Mouse (Mus musculus) cerebellum, adult 2 months (tissue): ENCODE results near the gene Arl15. TPM values are rescaled to one million over a fixed set of nuclear protein-coding genes. Genes with fewer than 3 reads are reported as not detected.

ENCODE experiments used
- DNase-seq, 2 experiments: peaks; one replicate each; pipeline ENCODE4 v3.0.0; 2021
- H3K27ac ChIP-seq: fragments of 200-500 bp; 2 replicates; pipeline ENCODE4 v1.5.1; 2012; ENCODE audit warnings: low read length, control low read depth, inconsistent platforms; ENCODE audit not compliant: insufficient read depth
- H3K27me3 ChIP-seq: fragments of 200-500 bp; 2 replicates; pipeline ENCODE4 v1.6.1; 2012; ENCODE audit warnings: inconsistent platforms, mild to moderate bottlenecking, low read length, moderate library complexity; ENCODE audit not compliant: control insufficient read depth, insufficient read depth
- H3K4me1 ChIP-seq: fragments of 200-500 bp; 2 replicates; pipeline ENCODE4 v1.6.1; 2011; ENCODE audit warnings: low read length; ENCODE audit not compliant: control insufficient read depth, insufficient read depth
- H3K4me3 ChIP-seq: fragments of 200-500 bp; replicated peaks from 2 replicates; pipeline ENCODE3; 2011; ENCODE audit warnings: mild to moderate bottlenecking, low read depth, low read length, control low read depth; ENCODE audit not compliant: insufficient read depth
- CTCF ChIP-seq: fragments of 200-500 bp; IDR thresholded peaks from 2 replicates; pipeline ENCODE4 v1.5.1; 2011; ENCODE audit warnings: low read depth, mild to moderate bottlenecking, control low read depth, low read length, moderate library complexity, borderline replicate concordance; ENCODE audit not compliant: insufficient read depth
- POLR2A ChIP-seq: fragments of 200-500 bp; IDR thresholded peaks from 2 replicates; pipeline ENCODE4 v1.6.1; 2011; ENCODE audit warnings: low read length, control low read depth, borderline replicate concordance; ENCODE audit not compliant: insufficient read depth
- WGBS: fragments of 180-500 bp; shearing (Covaris S2); methylation state at CpG from one replicate; pipeline ENCODE4 v1.1.7; 2018; 5-methylcytosine and 5-hydroxymethylcytosine counted together
- polyA plus RNA-seq: library from polyadenylated mRNA; depleted of rRNA; stranded (reverse); fragments of >200 nt; gene quantifications from 2 replicates; pipeline ENCODE4 v1.2.3, GENCODE M21; 2012

Arl15 gene
- polyA plus RNA-seq, 1 experiment = 10.3 TPM

GRCm38 (mm10) chr13:113897498-113897897 is 103.2 kb downstream of the Arl15 start:
- 97% methylated on average over 3 of the region's 3 CpGs for WGBS
- Histone ChIP-seq H3K27ac (no peak overlapping the region), H3K27me3 (no peaks in the 10 kb centered on the region), H3K4me1 (no peaks in the 10 kb centered on the region), H3K4me3 (no peak overlapping the region)
- no peak for DNase-seq
- no peak for TF ChIP-seq CTCF
- no peak for TF ChIP-seq POLR2A

GRCm38 (mm10) chr13:113897951-113898350 is 103.6 kb downstream of the Arl15 start:
- TF ChIP-seq POLR2A (no peak), CTCF (no peak)
- no peak overlapping the region for H3K4me3 ChIP-seq

GRCm38 (mm10) chr13:113901001-113901545 is 106.8 kb downstream of the Arl15 start:
- DNase-seq = peak in 1 of 2 experiments; percentile 18
- 88% methylated on average over 11 of the region's 11 CpGs for WGBS
- Histone ChIP-seq H3K27me3 (no peaks in the 10 kb centered on the region), H3K27ac (no peak overlapping the region), H3K4me3 (no peak overlapping the region), H3K4me1 (no peaks in the 10 kb centered on the region)
- TF ChIP-seq CTCF (no peak), POLR2A (no peak)

More at GRCm38 (mm10) chr13:113897951-113898350, 103.6 kb downstream of the Arl15 start:
- no peaks in the 10 kb centered on the region for H3K27me3 ChIP-seq
- WGBS = 79% methylated on average over 9 of the region's 9 CpGs
- no peak for DNase-seq
- H3K4me1 ChIP-seq = no peaks in the 10 kb centered on the region
- no peak overlapping the region for H3K27ac ChIP-seq

GRCm38 (mm10) chr13:113903255-113903654 is 109.0 kb downstream of the Arl15 start:
- H3K27me3 ChIP-seq = no peaks in the 10 kb centered on the region
- no peak for DNase-seq
- 90% methylated on average over 6 of the region's 6 CpGs for WGBS
- no peak overlapping the region for H3K4me3 ChIP-seq
- no peaks in the 10 kb centered on the region for H3K4me1 ChIP-seq
- no peak for TF ChIP-seq CTCF
- TF ChIP-seq POLR2A = no peak
- H3K27ac ChIP-seq = no peak overlapping the region

- TF ChIP-seq POLR2A (no peak), CTCF (no peak)
- H3K4me3 ChIP-seq = no peak overlapping the region
- no peaks in the 10 kb centered on the region; the same call in 1 of the 2 replicates for H3K4me1 ChIP-seq
- H3K27me3 ChIP-seq = no peaks in the 10 kb centered on the region
- no peak for DNase-seq
- no peak overlapping the region for H3K27ac ChIP-seq
- 65% methylated on average over 11 of the region's 11 CpGs for WGBS
Observed at GRCm38 (mm10) chr13:113911986-113912519, 117.7 kb downstream of the Arl15 start.

GRCm38 (mm10) chr13:113914551-113914971 is 120.3 kb downstream of the Arl15 start:
- TF ChIP-seq POLR2A = no peak
- no peak for TF ChIP-seq CTCF
- no peak for DNase-seq
- H3K4me3 ChIP-seq = no peak overlapping the region
- peaks cover 8% of the 10 kb centered on the region for H3K4me1 ChIP-seq
- 82% methylated on average over 9 of the region's 9 CpGs for WGBS
- no peaks in the 10 kb centered on the region for H3K27me3 ChIP-seq
- no peak overlapping the region for H3K27ac ChIP-seq

GRCm38 (mm10) chr13:113915700-113916099 is 121.4 kb downstream of the Arl15 start:
- peaks cover 8% of the 10 kb centered on the region for H3K4me1 ChIP-seq
- no peak for DNase-seq
- no peak overlapping the region for H3K27ac ChIP-seq
- 97% methylated on average over 14 of the region's 14 CpGs for WGBS
- TF ChIP-seq CTCF (no peak), POLR2A (no peak)
- no peaks in the 10 kb centered on the region for H3K27me3 ChIP-seq
- no peak overlapping the region for H3K4me3 ChIP-seq

GRCm38 (mm10) chr13:113916761-113917160 is 122.5 kb downstream of the Arl15 start:
- no peaks in the 10 kb centered on the region for H3K27me3 ChIP-seq
- no peak overlapping the region for H3K27ac ChIP-seq
- TF ChIP-seq CTCF = no peak
- H3K4me3 ChIP-seq = no peak overlapping the region
- peaks cover 8% of the 10 kb centered on the region for H3K4me1 ChIP-seq
- WGBS = 51% methylated on average over 5 of the region's 5 CpGs
- peak; percentile 46 to 65 for DNase-seq
